Mouse (Mus musculus) bone marrow, adult 2 months (tissue): ENCODE measurements at regions not wholly inside any gene's neighbourhood (a gene's known extent, or its start where the extent isn't known, plus 50 kb on each side); places are given as distances from the start of the nearest gene placed in this dataset.

Experiments
- CTCF ChIP-seq: fragments of 200-500 bp; IDR thresholded peaks from 2 replicates; pipeline ENCODE4 v1.5.1; 2011; ENCODE audit warnings: low read length, control low read depth; ENCODE audit not compliant: control insufficient read depth, insufficient read depth
- POLR2A ChIP-seq: fragments of 200-500 bp; IDR thresholded peaks from 2 replicates; pipeline ENCODE4 v1.6.1; 2011; ENCODE audit warnings: low read depth, mild to moderate bottlenecking, control low read depth, low read length, borderline replicate concordance; ENCODE audit not compliant: control insufficient read depth

- TF ChIP-seq CTCF, result no peak
- no peak for TF ChIP-seq POLR2A
Measured at GRCm38 (mm10) chr10:119003839-119004238, 133.8 kb upstream of the Dyrk2 start.
